Mouse (Mus musculus) forebrain, postnatal 0 days (tissue): Measurements from ENCODE around the gene Mars2. TPM values are rescaled to one million over a fixed set of nuclear protein-coding genes. Genes with fewer than 3 reads are reported as not detected.

Experiments
- ATAC-seq: fragments of 200-750 bp; cut with Nextera tagmentation; 2 replicates; pipeline ENCODE4 v1.8.0; 2017; ENCODE audit warnings: mild to moderate bottlenecking, moderate library complexity
- DNase-seq: peaks from one replicate; pipeline ENCODE4 v3.0.0-alpha.2; 2015
- H3K27ac ChIP-seq: fragments of 300-500 bp; sonication (generic); 2 replicates; pipeline ENCODE4 v1.5.1; 2014; ENCODE audit warnings: low read depth, mild to moderate bottlenecking, antibody characterized with exemption, low read length, moderate library complexity, mixed read lengths
- H3K27me3 ChIP-seq: fragments of 300-500 bp; sonication (generic); 2 replicates; pipeline ENCODE4 v1.6.1; 2014; ENCODE audit warnings: mild to moderate bottlenecking, low read length, mixed read lengths; ENCODE audit not compliant: insufficient read depth
- H3K36me3 ChIP-seq: fragments of 300-500 bp; sonication (generic); 2 replicates; pipeline ENCODE4 v1.6.1; 2014; ENCODE audit warnings: mild to moderate bottlenecking, moderate library complexity; ENCODE audit not compliant: insufficient read depth
- H3K4me1 ChIP-seq: fragments of 300-500 bp; sonication (generic); 2 replicates; pipeline ENCODE4 v1.6.1; 2014; ENCODE audit warnings: antibody characterized with exemption; ENCODE audit not compliant: insufficient read depth
- H3K4me2 ChIP-seq: fragments of 300-500 bp; sonication (generic); 2 replicates; pipeline ENCODE4 v1.6.1; 2014; ENCODE audit warnings: low read depth, mild to moderate bottlenecking, moderate library complexity
- H3K4me3 ChIP-seq: fragments of 300-500 bp; sonication (generic); 2 replicates; pipeline ENCODE4 v1.5.1; 2014; ENCODE audit warnings: low read depth, low read length, mixed read lengths
- H3K9ac ChIP-seq: fragments of 300-500 bp; sonication (generic); 2 replicates; pipeline ENCODE4 v1.6.1; 2014; ENCODE audit warnings: mild to moderate bottlenecking
- H3K9me3 ChIP-seq: fragments of 300-500 bp; sonication (generic); 2 replicates; pipeline ENCODE4 v1.6.1; 2016; ENCODE audit warnings: low read length
- CTCF ChIP-seq: sonication (generic); IDR thresholded peaks from 2 replicates; pipeline ENCODE4 v1.5.1; 2016; ENCODE audit warnings: antibody characterized with exemption, control low read depth, low read depth
- WGBS: fragments of 180-500 bp; shearing (Covaris S2); extraction: QIAGEN DNeasy Blood & Tissue Kit; methylation state at CpG from one replicate; pipeline ENCODE4 v1.1.7; 2014; 5-methylcytosine and 5-hydroxymethylcytosine counted together
- polyA plus RNA-seq: library from polyadenylated mRNA; unstranded; fragments of >200 nt; fragmentation: Nextera tagmentation; extraction: Ambion mirVana; gene quantifications from 2 replicates; pipeline ENCODE4 v1.2.1, GENCODE M21; 2015
- total RNA-seq: library from RNA; depleted of rRNA; stranded (reverse); fragments of >200 nt; gene quantifications from 2 replicates; pipeline ENCODE4 v1.2.3, GENCODE M21; 2014; rRNA removed

The Mars2 gene
- total and polyA plus RNA-seq, 2 experiments from 2014 or later, result 2.5 to 13.1 TPM

- Histone ChIP-seq H3K27ac (no peak overlapping the region), H3K27me3 (no peaks in the 10 kb centered on the region), H3K9ac (no peak overlapping the region), H3K4me3 (no peak overlapping the region), H3K4me1 (no peaks in the 10 kb centered on the region), H3K36me3 (no peaks in the 10 kb centered on the region), H3K9me3 (no peaks in the 10 kb centered on the region), H3K4me2 (no peak overlapping the region)
- DNase-seq (no peak), ATAC-seq (no peak)
- no peak for TF ChIP-seq CTCF
- 71% methylated on average over 2 of the region's 2 CpGs for WGBS
These were observed 28.5 kb downstream of the Mars2 start for GRCm38 (mm10) chr1:55265447-55265846.

DNA sequence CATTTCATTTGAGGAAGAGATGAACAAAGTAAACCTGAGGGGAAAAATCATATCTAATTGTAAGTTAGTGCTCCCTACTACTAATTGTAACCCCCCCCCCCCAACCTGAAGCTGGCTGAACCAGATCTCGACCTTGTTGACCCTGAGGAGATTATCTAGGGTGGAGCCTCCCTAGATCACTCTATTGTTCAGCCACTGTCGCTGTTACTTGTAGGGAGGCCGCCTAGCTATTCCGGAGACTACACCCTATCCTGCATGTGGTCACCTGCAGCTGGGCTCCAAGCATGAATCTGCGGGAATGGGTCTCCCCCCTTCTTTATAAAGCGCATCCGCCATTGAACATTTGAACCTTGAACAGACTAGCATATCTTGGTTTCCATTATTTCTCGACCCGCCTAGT lies 42.1 kb downstream of the Mars2 start:
- no peak for TF ChIP-seq CTCF
- no peak overlapping the region for H3K27ac ChIP-seq
- H3K9me3 ChIP-seq, result no peaks in the 10 kb centered on the region
- H3K9ac ChIP-seq, result no peak overlapping the region
- no peak overlapping the region for H3K4me2 ChIP-seq
- H3K4me1 ChIP-seq, result no peaks in the 10 kb centered on the region
- ATAC-seq (no peak), DNase-seq (no peak)
- H3K36me3 ChIP-seq, result no peaks in the 10 kb centered on the region
- H3K27me3 ChIP-seq, result no peaks in the 10 kb centered on the region
- 78% methylated on average over 9 of the region's 9 CpGs for WGBS
- no peak overlapping the region for H3K4me3 ChIP-seq

Other genes with a start within 250 kb of the Mars2 start
- gene Sf3b1, start 209.7 kb upstream of the Mars2 start, total RNA-seq, result 242 and 311 TPM in 2 replicates
- gene Sf3b1, start 209.7 kb upstream of the Mars2 start, polyA plus RNA-seq, result 289 and 308 TPM in 2 replicates
- gene Coq10b, start 184.4 kb upstream of the Mars2 start, total RNA-seq, result 26.1 and 28.9 TPM in 2 replicates
- gene Coq10b, start 184.4 kb upstream of the Mars2 start, polyA plus RNA-seq, result 25.8 and 27.0 TPM in 2 replicates
- 124 and 182 TPM in 2 replicates for gene Hspe1, start 149.0 kb upstream of the Mars2 start, total RNA-seq
- gene Hspe1, start 149.0 kb upstream of the Mars2 start, polyA plus RNA-seq, result 257 and 295 TPM in 2 replicates
- 149 and 162 TPM in 2 replicates for gene Hspd1, start 148.9 kb upstream of the Mars2 start, total RNA-seq
- 197 and 238 TPM in 2 replicates for gene Hspd1, start 148.9 kb upstream of the Mars2 start, polyA plus RNA-seq
- 94.8 and 95.9 TPM in 2 replicates for gene Mob4, start 105.9 kb upstream of the Mars2 start, total RNA-seq
- 141 and 155 TPM in 2 replicates for gene Mob4, start 105.9 kb upstream of the Mars2 start, polyA plus RNA-seq
- gene Rftn2, start 10.4 kb upstream of the Mars2 start, total RNA-seq, result 10.1 and 10.9 TPM in 2 replicates
- 7.9 and 12.4 TPM in 2 replicates for gene Rftn2, start 10.4 kb upstream of the Mars2 start, polyA plus RNA-seq
- not detected in 2 replicates for gene Boll, start 126.3 kb downstream of the Mars2 start, total RNA-seq
- 0.18 TPM in 1 of 2 replicates, not detected in the other for gene Boll, start 126.3 kb downstream of the Mars2 start, polyA plus RNA-seq
- 7.7 and 9.2 TPM in 2 replicates for gene Plcl1, start 168.7 kb downstream of the Mars2 start, total RNA-seq
- gene Plcl1, start 168.7 kb downstream of the Mars2 start, polyA plus RNA-seq, result 1.9 and 3.0 TPM in 2 replicates